Mouse (Mus musculus) spleen, postnatal 14 days (tissue): ENCODE results near the gene Plin4.
"Not testable (repeated sequence)": the region's sequence is repeated elsewhere in the genome, so short reads cannot be mapped to it uniquely, and the experiment has no call there.

Experiments
- DNase-seq, 2 experiments: peaks; one replicate each; pipeline ENCODE4 v3.0.0; 2021 to 2022; ENCODE audit warnings: low spot score in 2 of 2

Plin4 gene

GRCm38 (mm10) chr17:56126175-56126574, 16.6 kb upstream of the Plin4 start:
- no peak for DNase-seq

DNA sequence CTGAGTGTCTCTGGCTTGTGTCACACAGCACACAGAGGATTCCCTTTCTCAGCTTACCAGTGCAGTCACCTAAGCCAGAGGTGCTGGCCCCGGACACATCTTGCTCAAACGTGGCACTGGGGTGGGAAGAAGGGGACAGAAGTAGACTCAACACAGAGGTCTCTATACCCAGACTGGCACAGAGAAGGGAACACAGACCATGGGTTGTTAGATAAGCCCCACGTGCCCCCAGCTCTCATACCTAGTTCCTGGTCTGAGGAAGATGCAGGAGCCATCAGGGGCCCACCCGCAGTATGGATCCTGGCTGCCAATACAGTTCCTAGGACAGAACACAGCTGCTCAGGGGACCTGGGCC, 15.7 kb upstream of the Plin4 start:
- DNase-seq: no peak

GRCm38 (mm10) chr17:56124377-56125275, 15.0 kb upstream of the Plin4 start:
- no peak for DNase-seq

DNA sequence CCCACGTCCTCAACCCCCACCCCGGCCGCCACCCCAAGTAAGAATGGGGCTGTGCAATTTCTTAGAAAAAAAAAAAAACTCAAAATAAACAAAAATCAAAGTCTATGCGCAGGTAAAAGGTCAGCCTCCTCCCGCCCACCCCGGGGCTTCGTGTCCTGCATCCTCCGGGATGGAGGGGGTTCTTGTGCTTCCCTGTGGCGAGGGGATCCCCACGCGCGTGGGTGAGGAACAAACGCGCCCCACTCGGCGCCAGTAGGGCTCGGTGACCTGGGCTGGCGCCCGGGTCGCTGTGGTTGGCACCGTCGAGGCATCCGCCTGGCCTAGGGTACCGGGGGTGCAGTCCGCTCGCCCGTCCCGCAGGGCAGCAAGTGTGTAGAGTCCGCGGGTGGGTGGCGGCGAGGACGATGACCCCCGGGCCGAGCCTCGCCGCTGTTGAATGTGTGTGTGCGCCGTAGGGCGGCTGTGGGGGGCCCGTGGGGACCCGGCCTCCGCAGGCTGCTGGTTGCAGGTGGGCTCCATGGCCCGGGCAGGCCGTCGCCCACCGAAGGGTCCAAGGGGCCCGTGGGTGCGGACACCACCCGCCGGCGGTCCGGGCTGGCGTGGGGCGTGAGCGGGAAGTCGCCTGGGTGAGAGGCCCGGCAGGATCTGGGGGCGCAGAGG, 14.2 kb upstream of the Plin4 start:
- no peak for DNase-seq

GRCm38 (mm10) chr17:56123161-56123560, 13.6 kb upstream of the Plin4 start:
- no peak for DNase-seq

DNA sequence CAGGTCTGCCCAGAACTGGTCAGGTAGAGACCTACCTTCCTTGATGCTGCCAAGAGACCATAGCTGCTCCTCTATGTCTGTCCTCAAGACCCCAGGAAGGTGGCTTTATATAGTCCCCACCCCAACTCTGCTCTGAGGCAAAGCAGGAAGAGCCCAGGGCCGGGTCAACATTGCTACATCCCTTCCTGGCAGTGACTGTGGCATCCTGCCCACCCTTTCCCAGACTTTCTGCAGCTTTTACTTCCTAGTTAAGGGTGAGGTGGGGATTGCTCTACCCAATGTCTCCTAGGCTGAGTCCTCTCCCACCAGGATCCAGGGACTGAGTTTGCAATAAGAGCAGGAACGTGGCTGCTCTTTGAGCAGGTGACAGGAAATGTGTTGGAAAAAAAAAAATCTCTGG, 12.2 kb upstream of the Plin4 start, which contains the start of gene Lrg1:
Gene Lrg1, minus strand, starts transcription at position 176 of the 400 bp plus-strand sequence.
- DNase-seq: no peak

DNA sequence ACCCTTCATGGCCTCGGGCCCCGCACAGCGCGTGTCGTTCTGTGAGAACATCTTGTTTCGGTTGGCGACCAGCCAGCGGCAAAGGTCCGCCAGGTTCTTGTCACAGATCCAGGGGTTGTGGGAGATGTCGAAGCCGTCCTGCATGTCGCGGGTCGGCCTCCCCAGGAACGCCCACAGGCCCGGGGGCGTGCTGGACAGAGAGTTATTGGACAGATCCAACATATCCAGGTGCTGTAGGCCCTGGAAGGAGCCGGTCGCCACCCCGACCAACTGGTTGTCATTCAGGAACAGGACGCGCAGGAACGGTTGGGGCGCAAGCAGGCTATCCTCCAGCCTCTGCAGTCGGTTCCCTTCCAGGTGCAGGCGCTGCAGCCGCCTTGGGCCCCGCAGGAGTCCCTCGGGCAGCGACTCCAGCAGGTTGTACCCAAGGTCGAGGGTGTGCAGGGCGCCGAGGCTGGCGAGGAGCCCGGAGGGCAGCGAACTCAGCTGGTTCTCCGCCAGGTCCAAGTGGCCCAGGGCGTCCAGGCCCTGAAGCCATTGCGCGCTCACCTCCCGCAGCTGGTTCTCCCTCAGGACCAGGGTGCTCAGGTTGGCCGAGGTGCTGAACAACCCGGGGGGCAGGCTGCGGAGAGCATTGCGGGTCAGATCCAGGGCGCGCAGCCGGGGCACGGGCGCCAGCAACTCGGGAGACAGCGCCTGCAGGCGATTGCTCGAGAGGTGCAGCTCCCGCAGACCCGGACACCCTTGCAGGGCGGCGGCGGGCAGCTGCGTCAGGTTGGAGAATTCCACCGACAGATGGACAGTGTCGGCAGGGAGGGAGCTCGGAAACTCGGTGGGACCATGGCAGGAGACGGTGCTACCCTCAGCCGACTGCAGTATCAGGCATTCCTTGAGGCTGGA, 10.6 kb upstream of the Plin4 start:
- DNase-seq: no peak

DNA sequence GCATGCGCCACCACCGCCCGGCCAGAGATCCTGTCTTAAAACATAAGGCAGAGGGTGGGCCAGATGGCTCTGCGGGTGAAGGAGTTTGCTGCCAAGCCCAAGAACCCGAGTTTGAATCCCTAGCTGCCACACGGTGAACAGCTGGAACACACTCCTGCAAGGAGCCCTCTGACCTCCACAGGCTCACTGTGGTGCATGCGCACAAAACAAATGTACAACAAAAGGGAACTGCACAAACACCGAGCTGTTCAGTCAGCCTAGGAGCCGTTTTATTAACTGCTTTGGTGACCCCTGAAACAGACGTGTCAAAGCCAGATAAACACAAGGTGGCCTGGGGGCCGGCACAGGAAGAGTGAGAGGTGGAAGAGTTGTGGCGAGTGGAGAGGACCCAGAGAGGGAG, 9.8 kb upstream of the Plin4 start:
- no peak for DNase-seq

DNA sequence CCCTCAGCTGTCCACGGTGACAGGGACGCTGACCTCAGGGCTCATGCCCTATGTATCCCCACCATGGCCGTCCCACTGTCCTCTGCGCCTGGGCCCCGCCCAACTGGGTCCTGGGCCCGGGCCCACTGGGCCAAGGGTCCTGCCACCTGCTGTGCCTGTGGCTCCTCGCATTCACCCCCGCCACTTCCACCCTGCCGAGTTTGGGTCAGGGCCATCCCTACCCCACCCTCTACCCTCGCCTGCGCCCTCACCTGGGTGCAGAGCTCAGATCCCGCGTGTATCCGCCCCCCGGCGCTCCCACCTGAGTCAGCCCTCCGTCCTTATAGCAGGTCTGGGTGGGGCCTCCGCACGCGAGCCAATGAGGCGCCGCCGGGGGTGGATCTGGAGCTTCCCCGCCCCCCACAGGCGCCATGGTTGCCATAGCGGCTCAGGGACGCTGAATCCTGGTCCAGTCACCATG, 7.7 kb upstream of the Plin4 start, which contains the start of gene Plin5:
Gene Plin5, minus strand, starts transcription at position 346 of the 460 bp plus-strand sequence.
- DNase-seq: no peak

DNA sequence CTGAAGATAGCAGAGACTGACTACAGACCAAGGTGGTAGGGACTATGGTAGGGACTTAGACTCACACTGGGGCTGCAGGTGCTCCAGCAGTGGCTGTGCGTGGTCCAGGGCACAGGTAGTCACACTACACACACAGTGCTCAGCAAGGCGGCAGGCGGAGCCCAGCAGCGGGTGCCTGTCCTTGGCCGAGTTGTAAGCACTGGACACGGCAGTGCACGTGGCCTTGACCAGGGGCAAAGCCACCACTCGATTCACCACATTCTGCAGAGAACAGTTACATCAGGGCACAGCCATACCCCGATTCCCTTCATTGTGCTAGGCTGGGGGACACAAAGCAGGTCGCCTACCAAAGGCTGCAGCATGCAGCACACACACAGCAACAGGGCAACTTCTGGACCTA, 6.6 kb upstream of the Plin4 start:
- DNase-seq: no peak

- no peak for DNase-seq
These were observed 3.1 kb upstream of the Plin4 start for GRCm38 (mm10) chr17:56112743-56113142.

GRCm38 (mm10) chr17:56111864-56112263, 2.3 kb upstream of the Plin4 start:
- peak in 1 of 2 experiments; percentile 50 for DNase-seq

- no peak for DNase-seq
These were observed 1.4 kb upstream of the Plin4 start for GRCm38 (mm10) chr17:56111021-56111420.

DNA sequence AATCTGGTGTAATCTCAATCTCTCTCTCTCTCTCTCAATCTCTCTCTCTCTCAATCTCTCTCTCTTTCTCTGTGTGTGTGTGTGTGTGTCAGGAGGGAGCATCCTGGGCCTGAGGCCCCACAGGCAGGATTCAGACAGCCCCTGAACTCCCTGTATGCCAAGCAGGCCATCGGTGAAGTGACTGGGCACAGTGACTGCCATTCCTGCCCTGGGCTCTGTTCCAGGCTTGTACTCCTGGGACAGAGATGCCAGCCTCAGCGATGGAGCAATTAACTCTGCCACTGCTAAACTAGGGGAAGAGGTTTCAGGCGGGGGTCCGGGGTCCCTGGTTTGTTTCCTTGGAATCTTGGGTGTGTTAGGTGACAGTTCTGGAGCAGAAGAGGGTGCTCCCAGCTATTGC, 968 bp upstream of the Plin4 start:
- no peak for DNase-seq

DNA sequence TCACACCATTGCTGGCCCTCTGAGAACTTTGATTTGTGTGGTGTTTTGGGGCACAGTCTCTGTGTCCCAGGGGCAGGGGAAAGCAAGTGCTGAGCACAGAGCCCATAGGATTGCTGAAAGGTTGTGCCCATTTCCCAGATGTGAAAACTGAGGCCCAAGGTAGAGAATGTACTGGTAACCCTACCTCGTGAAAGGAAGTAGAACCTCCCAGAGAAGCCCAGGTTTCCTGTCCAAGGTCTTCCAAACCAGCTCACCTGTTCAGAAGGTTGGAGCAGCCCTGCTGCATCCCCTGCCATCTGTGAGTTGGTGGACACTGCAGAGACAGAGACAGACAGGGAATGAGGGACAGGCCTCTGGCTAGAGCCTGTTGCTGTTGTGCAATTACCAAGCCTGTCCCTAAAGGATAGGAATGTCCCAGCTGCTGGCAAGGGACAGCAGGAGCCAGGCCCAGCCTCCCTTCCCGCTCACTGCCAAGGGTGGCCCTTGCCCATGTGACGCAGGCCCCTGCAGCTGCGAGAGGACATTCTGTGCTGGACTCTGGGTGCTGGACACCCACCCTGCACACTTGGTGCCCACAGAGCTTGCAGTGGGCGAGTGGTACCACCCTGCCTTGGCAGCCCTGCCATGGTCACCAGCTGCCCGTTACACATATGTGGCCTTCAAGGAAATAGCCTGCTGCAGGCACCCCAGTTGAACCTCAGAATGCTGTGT, 1.1 kb downstream of the Plin4 start:
- DNase-seq: no peak

- no peak for DNase-seq
These were observed 1.9 kb downstream of the Plin4 start for GRCm38 (mm10) chr17:56107736-56108135.

GRCm38 (mm10) chr17:56106981-56107380, 2.6 kb downstream of the Plin4 start:
- no peak for DNase-seq

GRCm38 (mm10) chr17:56106436-56106835, 3.2 kb downstream of the Plin4 start:
- not testable (repeated sequence) for DNase-seq

DNA sequence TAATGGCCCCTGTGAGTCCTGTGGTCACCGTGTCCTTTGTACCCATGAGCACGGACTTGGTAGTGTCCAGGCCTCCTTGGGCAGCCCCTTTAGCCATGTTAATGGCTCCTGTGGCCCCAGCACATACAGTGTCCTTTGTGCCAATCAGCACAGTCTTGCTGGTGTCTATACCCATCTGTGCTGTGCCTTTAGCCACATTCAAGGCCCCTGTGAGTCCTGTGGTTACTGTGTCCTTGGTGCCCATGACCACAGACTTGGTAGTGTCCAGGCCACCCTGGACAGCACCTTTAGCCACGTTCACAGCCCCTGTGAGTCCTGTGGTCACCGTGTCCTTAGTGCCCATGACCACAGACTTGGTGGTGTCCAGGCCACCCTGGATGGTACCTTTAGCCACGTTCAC, 4.8 kb downstream of the Plin4 start:
- DNase-seq: not testable (repeated sequence)

GRCm38 (mm10) chr17:56103465-56104285, 5.9 kb downstream of the Plin4 start:
- no peak for DNase-seq
